Mouse (Mus musculus) layer of hippocampus, adult 9-11 months (tissue): ENCODE data around the gene Picalm.

Source experiments
- DNase-seq: peaks from one replicate; pipeline ENCODE4 v3.0.0; 2022

Gene Picalm

DNA sequence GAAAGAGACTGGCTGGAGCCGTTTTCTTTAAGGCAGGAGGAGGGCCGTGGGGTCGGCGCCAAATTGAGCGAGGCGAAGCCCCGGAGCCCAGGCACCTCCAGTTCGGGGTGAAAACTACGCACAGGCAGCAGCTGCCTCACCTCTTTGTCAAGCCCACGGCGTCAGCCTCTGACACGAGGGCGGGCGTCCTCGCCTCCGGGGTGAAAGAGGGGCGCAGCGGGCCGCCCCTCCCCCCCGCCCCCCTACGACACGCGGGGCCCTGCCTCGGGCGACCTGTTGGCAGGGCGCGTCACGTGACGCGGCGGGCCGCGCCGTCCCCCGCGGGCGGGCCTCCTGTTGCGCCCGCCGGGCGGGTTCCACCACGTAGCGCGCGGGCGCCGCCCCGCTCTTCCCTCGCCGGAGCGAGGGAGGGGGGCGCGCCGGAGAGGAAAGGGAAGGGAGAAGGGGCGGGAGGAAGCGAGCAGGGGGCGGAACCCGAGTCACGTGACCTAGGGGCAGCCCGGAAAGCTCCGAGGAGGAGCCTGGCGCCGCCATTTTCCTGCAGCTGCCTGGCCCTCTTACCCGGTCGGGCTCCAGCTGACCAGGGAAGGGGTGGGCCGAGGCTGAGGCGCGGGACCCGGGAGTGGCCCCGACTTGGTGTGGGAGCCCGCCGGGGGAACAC is at the start of gene Picalm:
Gene Picalm (plus strand): TSS at position 482 of the 661 bp plus-strand sequence.
- peak; percentile 97 for DNase-seq

DNA sequence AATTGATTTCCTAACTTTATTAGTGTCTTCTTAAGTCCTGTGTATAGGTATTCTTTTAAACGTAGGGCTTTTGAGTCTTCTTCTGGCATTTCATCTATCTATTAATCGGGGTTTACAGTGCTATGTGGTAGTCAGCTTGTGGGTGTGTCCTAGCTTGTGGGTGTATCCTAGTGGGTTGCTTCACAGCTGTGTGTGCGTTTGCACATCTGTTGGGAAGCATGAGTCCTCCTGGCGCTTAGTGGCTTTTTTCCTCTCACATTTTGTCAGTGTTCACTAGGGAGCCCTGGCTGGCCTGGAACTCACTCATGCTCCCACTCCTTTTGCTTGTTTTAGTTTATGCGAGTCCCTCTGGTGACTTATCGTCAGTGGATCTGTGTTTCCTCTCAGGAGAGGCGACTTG is 46.2 kb upstream of the Picalm start:
- DNase-seq, result no peak

DNA sequence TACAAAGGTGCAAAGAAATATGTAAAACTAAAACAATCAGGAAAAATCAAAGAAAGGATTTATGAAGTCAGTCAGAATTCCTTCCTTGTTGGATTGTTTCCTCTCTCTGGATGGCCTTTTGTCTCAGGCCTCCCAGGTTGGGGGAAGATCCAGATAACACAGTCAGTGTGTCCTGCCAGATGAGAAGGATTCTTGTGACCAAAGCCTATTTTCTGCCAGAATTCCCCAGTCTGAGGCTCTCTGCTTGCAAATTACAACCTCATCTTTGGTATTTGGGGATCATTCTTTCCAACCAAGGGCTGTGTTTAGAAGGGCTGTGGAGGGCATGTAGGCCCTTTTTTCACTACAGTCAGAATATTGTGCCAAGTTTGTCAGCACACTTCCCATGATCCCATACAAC is 45.5 kb upstream of the Picalm start:
- DNase-seq, result no peak

DNA sequence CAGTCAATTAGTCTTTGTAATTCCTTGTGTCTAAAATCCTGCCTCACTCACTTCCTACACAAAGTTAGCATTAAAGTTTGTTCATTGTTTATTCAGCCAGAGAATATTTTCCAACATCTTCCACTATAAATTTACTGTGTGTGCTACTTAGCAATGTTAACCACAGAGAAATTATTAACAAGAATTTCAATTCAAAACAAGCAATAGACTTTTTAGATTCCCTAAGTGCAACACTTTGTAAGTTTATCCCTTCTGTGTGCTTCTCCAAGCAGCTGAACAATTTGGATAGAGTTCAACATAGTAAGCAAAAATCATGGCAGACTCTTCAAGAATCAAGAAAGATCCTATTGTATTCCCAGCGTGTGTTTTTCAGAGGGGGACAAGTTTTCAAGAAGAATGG is 44.3 kb upstream of the Picalm start:
- no peak for DNase-seq

DNA sequence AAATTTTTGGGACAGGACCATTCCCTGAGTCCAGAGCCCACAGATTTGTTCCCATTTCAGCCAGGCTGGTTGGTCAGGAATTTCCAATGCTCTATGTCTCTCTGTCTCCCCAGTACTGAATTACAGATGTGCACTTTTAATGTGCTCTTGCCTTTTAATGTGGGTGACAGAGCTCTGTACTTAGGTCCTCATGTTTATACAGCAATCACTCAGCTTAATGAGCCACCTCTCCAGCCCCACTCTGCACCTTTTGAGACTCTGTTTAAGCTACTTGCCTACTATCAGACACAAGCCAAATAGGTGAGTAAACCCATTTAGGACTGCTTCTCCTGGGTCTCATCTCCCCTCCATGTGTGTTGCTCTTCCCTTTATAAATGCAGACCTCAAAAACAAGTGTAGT is 43.2 kb upstream of the Picalm start:
- DNase-seq, result no peak

DNA sequence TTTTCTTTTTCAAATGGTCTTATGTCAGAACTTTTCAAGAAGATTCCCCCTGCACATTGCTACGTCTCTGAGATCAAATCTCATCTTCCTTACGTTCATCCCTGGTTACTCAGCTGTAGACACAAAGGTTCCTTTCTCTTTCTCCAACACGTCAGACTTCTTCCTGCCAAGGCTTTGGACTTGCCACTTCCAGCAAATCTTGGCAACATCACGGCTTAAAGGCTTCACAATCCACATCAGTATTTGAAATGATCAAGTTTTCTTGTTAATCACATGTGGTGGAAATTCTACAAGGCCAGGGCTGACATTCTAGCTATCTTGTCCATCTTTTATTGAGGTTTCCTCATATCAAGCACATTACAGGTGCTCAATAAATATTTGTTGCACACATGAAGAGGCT is 39.0 kb upstream of the Picalm start:
- DNase-seq, result no peak

DNA sequence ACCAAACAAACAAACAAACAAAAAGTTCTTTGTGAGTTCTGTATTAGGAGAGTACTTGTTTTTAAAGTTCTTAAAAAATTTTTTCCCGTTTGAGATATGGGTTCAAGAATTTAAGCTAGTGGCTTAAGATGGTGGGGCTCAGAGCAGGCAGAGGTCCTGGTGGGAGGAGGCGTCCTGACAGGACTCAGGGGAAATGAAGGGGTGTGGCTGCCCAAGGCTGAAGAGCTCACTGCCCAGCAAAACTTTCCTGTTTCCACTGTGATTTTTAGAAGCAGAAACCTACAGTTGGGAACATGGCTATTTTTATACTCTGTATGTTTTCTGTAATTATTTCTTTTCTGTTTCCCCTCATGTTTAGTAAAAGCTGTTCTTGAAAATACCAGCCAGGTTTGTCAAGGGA is 38.3 kb upstream of the Picalm start:
- DNase-seq, result no peak

DNA sequence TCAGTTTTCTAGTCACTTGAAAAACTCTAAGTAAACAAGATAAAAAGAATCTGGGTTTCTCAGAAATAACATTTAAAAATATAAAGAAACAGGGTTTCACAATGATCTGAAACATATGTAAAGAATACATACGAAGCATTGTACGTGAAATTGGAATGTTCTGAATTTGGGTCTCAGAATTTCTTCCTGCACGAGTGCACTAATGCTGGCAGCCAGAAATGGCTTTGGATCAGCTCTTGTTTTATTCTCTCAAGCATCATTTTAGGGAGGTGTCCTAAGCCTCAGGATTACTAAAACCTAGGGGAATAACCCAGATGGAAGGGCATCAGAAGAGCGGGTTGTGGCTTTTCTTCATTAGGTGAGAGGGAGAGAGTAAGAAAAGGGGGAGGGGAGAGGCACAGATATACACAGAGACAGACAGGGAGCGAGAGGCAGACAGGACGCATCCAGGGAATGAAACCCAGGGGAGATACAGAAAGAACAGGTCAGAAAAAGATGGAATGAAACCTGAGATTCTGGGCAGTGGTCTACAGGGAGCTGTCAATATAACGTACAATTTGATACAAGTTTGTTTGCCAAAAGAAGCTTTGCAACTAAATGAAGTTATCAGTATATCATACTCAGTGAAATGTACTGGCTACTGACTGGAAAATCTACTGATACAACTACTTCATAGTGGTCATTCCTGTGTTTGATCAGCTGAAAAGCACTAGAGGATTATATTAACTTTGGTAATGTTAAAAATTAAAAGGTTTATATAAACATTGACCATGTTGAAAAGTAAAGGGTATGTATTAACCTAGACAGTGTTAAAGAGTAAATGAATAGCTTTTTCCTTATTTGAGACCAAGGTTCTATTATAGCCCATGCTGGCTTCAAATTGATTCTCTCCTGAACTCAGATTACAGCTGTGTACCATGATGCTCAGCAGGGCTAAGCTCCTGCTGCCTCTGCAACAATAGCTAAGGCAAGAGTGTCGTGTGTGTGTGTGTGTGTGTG is 37.3 kb upstream of the Picalm start:
- no peak for DNase-seq

DNA sequence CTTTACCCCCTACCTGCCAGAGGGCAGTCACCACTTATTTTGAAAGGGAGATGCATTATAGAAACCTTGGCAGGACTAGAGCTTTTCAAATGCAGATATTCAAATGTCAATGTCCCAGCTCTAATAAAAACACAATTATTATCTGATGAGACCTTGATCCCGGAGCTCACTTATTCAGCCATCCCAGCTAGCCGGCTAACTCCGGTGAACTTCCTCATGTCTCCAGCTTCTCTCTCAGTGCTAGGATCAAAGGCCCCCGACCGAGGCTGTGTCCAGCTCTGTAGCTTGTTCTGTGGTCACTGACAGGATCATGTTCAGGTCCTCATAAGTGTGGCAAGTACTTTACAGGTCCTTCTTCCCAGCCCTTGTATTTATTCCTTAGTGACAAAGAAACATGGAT is 34.9 kb upstream of the Picalm start:
- DNase-seq, result no peak

DNA sequence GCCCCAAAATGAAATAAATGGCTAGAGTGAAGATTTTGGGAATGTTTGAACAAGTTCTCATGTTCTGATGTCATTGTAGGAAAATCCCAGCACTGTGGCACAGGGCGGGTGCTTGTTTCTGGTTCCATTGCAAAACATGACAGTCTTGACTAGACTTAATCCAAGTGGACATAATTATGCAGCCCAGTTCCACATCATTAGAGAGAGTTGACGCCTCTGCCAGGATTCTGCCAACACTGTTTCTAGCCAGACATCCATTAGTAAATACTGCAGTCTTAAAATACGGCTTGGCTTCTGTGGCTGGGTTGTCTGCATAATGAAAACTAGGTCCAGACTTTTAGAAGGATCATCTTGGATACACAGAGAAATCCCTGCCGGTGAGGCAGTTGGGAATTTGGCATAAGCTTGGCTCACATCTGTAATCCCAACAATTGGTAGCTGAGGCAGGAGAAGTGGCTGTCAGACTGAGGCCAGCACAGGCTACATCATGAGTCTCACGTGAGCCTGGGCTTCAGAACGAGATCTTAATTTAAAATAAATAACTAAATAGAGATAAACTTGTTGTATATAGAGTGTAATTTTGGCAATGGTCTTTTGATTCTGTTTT is 34.1 kb upstream of the Picalm start:
- no peak for DNase-seq

DNA sequence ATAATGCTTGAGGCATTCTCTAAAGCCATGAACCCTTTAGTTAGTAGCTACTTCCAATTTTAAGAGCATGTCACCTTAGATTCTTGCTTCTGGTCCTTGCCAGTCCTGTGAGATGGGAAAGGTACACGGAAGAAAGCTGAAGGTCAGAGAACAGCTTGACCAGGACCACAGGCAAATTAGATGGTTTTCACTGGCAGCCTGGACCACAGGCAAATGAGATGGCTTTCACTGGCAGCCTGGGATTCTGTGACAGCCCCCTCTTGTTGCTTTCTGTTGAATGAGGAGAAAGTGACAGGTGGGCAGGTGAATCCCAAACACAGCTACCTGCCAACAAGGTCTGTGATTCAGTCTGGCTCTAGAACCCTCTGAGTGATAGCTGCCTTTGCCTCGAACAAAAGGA is 33.4 kb upstream of the Picalm start:
- DNase-seq, result no peak

DNA sequence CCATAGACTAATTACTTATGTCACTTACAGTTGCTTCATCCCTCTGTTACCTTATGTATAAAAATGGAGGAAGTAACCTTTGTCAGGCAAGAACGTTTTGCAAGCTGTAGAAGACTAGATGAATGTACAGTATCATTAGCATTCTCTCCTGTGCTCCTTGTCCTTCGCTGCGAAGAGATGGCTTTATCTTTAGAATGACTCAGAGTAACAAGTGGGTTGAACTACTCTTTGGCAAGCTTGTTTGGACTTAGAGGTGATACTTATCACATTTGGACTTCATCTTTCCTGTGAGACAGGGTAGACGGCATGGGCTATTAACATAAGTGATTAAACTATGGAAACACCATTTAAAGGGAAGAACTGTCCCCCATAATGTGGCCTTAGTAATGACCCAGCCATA is 31.8 kb upstream of the Picalm start:
- DNase-seq, result no peak

DNA sequence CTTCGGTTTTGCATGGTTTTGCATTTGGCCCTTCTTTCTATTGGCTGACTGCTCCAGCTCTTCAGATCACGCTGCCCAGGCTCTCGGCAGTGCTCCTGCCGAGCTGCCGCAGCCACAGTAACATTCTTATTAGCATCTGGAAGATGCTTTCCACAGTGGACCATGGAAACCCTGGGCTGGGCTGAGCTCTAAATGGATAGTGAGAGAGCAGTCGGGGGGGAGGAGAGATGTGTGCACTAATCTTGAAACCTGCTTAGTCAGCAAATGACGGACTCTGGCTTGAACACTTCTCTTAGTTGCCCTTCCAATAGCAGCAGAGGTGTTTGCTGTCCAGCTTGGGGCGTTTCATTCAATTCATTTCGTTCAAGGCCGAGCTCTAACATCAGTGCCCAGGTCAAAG is 30.8 kb upstream of the Picalm start:
- DNase-seq, result no peak

DNA sequence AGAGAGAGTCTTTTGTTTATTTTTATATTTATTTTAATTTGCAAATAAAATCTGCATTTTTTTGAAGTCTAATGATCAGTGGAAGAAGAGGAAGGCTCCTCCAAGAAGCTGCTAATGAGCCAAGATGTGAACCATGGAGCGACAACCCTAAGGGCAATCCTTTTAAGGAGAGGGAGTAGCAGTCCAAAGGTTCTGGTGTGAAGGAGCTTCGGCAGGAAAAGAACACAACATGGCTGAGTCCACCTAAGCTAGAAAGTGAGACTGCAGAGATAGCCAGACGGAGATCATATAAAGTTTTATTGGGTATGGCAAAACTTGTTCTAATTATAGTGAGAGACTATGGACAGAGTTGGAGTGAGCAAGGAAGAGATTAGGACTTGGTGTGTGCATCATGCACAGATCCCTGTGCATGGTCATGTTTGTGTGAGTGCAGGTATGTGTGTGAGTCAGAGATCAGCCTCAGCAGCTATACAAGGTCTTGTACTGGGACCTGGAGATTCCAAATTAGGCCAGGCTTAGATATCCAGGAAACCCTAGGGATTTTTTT is 29.3 kb upstream of the Picalm start:
- DNase-seq, result no peak

DNA sequence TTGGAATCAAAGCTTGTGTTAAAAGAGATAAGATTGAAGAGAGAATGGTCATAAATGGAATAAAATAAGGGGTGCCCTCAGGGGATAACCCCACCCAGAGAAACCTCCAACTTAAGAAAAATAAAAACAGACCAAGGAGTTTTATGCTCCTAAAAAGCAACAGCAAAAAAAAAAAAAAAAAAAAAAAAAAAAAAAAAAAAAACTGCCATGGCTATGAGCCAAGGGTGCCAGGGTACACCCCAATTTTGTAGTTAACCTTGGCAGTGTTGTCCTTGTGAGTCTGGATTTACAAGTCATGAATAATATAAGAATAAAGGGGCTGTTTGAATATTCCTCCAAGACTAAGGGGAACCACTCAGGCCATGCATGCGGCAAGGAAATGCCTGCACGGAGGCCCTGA is 13.9 kb upstream of the Picalm start:
- no peak for DNase-seq

DNA sequence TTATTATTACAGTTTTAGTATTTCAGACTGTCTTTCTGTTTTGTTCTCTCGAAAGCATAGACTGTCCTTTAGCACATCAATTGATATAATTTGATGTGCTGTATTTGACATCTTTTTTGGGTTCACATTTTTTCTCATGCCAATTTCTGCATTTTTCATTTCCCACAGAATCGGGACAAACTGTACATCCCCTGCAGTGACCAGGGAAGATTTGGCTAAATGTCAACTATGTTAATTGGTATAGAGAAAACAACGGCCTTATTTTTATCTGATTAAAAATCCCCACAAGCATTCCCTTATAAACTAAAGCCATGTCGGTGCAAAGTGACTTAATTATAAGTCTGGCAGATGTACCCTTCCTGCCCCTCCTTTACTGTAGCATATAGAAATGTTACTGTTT is 9.9 kb upstream of the Picalm start:
- DNase-seq, result no peak

DNA sequence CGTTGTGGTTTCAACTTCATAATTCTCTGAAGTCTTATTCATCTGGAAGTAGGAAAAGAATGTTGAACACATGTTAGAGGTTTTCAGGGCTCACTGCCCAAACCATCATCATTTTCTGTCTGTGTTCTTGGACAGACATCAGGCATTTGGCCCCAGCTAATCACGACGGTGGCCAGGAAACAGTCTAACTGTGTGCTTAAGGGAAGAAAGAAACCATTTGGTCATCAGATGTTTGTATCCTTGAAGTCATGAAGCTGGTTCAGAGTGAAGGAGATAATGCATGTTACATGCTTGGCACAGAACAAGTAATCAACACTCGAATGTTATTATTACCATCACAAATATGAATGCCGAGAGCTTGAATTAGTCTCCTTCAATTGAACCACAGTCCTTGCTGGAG is 5.0 kb upstream of the Picalm start:
- DNase-seq, result no peak

DNA sequence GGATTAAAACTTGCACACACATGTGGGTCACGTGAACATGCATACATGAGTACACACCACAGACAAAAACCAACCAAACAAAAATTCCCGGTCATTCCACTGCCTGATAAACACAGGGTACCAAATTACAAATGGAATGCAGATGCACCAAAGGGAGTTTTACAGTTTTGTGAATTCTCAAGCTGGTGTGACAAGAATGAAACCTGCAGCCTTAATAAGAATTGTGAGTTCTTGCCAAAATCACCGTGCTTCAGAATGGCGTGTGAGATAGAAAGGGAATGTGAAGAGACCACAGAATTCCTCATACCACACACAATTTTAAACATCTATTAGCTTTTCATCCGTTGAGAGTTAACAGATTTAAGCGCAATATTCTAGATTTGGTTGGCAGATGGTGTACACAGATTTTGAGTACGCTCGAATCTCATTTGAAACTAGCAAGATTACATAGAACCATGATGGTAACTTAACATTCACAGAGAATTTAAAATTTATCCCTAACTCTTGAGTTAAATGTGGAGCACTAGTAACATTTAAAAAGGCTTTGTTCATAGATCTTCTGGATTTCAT is 1.3 kb upstream of the Picalm start:
- peak; percentile 18 for DNase-seq

DNA sequence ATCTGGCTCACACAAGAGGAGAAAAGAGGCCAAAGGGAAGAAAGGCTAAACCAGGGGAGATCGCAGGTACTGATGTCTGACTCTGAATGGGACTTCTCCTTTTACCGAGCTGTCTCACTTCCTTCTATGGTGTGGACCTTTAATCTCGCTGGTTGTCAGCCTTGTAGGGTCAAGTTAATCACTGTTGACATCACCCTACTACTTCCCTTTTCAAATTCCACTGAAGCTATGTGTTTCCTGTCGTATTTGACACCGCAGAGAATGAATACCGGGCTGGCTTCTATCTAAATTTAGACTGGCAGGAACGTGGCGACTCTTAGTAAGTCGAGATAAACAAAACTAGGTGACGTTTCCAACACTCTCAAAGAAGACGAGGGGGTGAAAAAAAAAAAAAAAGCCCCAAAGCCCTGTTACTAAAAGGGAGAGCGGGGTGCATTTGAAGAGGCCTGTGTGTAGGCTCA is 712 bp upstream of the Picalm start:
- peak; percentile 73 for DNase-seq

DNA sequence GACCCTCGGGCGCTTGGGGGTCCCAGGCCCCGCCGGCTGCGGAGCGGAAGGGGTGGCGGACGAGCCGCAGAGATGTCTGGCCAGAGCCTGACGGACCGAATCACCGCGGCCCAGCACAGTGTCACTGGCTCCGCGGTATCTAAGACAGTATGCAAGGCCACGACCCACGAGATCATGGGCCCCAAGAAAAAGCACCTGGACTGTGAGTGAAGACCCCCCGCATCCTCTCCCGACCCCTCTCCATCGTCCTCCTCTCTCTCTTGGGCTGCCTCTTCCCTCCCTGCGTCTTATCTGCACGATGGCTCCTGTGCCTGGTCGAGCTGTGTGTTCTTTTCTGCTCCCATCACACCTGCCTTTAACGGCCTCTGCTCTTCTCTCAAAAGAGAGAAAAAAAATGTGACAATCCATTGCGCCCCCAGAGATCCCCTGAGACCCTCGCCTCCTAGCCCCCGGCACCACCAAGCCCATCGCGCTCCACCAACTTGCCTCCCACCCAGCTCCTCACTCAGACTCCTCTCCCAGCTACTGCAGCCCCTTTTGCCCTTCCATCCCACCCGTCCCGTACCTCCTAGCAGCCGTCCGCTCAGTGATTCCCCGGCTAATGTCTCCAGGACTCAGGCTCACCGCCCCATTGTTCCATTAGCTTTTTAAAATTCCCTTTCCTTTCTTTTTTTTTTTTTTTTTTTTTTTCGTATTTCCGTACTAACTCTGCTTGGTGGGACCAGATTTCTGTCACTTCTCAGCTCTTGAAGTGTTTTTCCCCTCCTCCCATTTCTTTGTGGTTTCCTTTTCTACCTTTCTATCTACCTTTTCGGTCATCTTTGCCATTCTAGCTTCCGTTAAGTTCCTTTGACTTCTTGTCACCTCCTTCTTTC is 725 bp downstream of the Picalm start:
- DNase-seq, result peak; percentile 35

DNA sequence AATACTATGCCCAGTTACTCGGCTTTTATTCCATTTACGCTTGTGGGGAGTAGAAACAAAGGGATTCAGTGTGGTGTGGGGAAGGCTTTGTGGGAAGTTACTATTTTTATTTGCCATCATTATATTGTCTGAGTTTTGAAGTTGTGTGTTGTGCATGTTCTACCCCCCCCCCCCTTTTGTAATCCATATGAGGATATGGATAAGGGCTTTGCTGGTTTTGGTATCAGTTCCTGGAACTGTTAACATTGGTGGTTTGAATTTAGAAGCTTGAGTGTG is 1.3 kb downstream of the Picalm start:
- DNase-seq, result no peak

DNA sequence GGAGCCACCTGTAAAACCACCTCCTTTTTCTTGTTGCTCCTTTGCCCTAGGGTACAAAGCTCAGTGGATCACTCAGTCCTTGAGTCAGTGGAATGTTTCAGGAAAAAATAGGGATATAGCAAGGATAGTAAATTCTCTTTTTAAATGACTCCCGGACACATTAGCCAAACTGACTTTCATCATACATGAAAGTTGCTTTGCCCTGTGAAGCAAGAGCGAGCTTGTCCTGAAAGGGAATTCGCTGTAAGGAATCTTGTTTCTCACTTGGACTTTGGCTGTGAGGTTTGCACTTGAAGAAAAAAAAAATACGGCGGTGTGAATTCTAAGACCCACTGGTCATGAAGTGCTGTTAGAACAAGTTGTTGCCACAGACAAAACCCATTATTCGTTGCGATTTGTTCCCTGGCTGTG is 1.8 kb downstream of the Picalm start:
- no peak for DNase-seq
